Mouse (Mus musculus) neural tube, embryonic 15.5 days (tissue): ENCODE data around the gene Gtf2h3. TPM values are rescaled to one million over a fixed set of nuclear protein-coding genes. Genes with fewer than 3 reads are reported as not detected.
"Not testable (repeated sequence)": the region's sequence is repeated elsewhere in the genome, so short reads cannot be mapped to it uniquely, and the experiment has no call there.

Source experiments
- ATAC-seq: fragments of 200-750 bp; cut with Nextera tagmentation; 2 replicates; pipeline ENCODE4 v1.8.0; 2017; ENCODE audit warnings: mild to moderate bottlenecking, moderate TSS enrichment, moderate library complexity; ENCODE audit not compliant: low FRiP score
- H3K27ac ChIP-seq: fragments of 300-500 bp; sonication (generic); replicated peaks from 2 replicates; pipeline ENCODE4 v1.5.1; 2015; ENCODE audit warnings: mild to moderate bottlenecking, inconsistent platforms
- H3K27me3 ChIP-seq: fragments of 300-500 bp; sonication (generic); replicated peaks from 2 replicates; pipeline ENCODE4 v1.6.1; 2015; ENCODE audit warnings: inconsistent platforms
- H3K36me3 ChIP-seq: fragments of 300-500 bp; sonication (generic); 2 replicates; pipeline ENCODE4 v1.6.1; 2015; ENCODE audit warnings: inconsistent platforms
- H3K4me1 ChIP-seq: fragments of 300-500 bp; sonication (generic); 2 replicates; pipeline ENCODE4 v1.6.1; 2015; ENCODE audit warnings: inconsistent platforms
- H3K4me2 ChIP-seq: fragments of 300-500 bp; sonication (generic); 2 replicates; pipeline ENCODE4 v1.6.1; 2015; ENCODE audit warnings: inconsistent platforms, mild to moderate bottlenecking, moderate library complexity
- H3K4me3 ChIP-seq: fragments of 300-500 bp; sonication (generic); replicated peaks from 2 replicates; pipeline ENCODE4 v1.5.1; 2015; ENCODE audit warnings: mild to moderate bottlenecking, inconsistent platforms
- H3K9ac ChIP-seq: fragments of 300-500 bp; sonication (generic); replicated peaks from 2 replicates; pipeline ENCODE4 v1.6.1; 2015; ENCODE audit warnings: mild to moderate bottlenecking, inconsistent platforms
- H3K9me3 ChIP-seq: fragments of 300-500 bp; sonication (generic); replicated peaks from 2 replicates; pipeline ENCODE4 v1.6.1; 2016; ENCODE audit warnings: inconsistent platforms
- whole genome bisulfite sequencing: fragments of 180-500 bp; shearing (Covaris S2); methylation state at CpG from one replicate; pipeline ENCODE4 v1.1.7; 2015; ENCODE audit warnings: mixed read lengths; 5-methylcytosine and 5-hydroxymethylcytosine counted together
- polyA plus RNA-seq: library from polyadenylated mRNA; unstranded; fragments of >200 nt; fragmentation: Nextera tagmentation; extraction: Ambion mirVana; gene quantifications from 2 replicates; pipeline ENCODE4 v1.2.1, GENCODE M21; 2015

Gtf2h3 gene
- polyA plus RNA-seq, 1 experiment from 2014 or later: 39.5 TPM

GRCm38 (mm10) chr5:124592768-124593167 lies 13.8 kb downstream of the Gtf2h3 start:
- Histone ChIP-seq H3K9ac (no peak overlapping the region), H3K4me1 (no peaks in the 10 kb centered on the region; the same call in 1 of the 2 replicates), H3K4me3 (no peak overlapping the region), H3K9me3 (no peaks in the 10 kb centered on the region), H3K4me2 (no peak overlapping the region), H3K27me3 (no peaks in the 10 kb centered on the region), H3K36me3 (peaks cover 83% of the 10 kb centered on the region), H3K27ac (no peak overlapping the region)
- 97% methylated on average over 3 of the region's 3 CpGs for WGBS
- no peak for ATAC-seq

- Histone ChIP-seq H3K27me3 (no peaks in the 10 kb centered on the region), H3K36me3 (peaks cover 46% of the 10 kb centered on the region), H3K4me2 (peak overlapping the region; percentile 84), H3K27ac (peak overlapping the region; percentile 70; the same call in 1 of the 2 replicates), H3K9ac (peak overlapping the region; percentile 85), H3K4me1 (peaks cover 20% of the 10 kb centered on the region), H3K9me3 (no peaks in the 10 kb centered on the region), H3K4me3 (peak overlapping the region; percentile 89)
- peak; percentile 100 for ATAC-seq
- 7% methylated on average over 30 of the region's 30 CpGs for WGBS
These were observed 19.6 kb downstream of the Gtf2h3 start for GRCm38 (mm10) chr5:124598224-124599174.

- Histone ChIP-seq H3K4me2 (peak overlapping the region; percentile 84), H3K4me1 (peaks cover 20% of the 10 kb centered on the region), H3K36me3 (peaks cover 44% of the 10 kb centered on the region), H3K4me3 (peak overlapping the region; percentile 89)
- ATAC-seq, H3K9ac ChIP-seq, H3K27ac ChIP-seq, H3K27me3 ChIP-seq, H3K9me3 ChIP-seq: not testable (repeated sequence)
- WGBS: 70% methylated on average over 8 of the region's 8 CpGs
These were observed 20.8 kb downstream of the Gtf2h3 start for GRCm38 (mm10) chr5:124599726-124600125.

GRCm38 (mm10) chr5:124602349-124602748 lies 23.4 kb downstream of the Gtf2h3 start:
- Histone ChIP-seq H3K4me1 (peaks cover 20% of the 10 kb centered on the region), H3K27ac (no peak overlapping the region), H3K9me3 (no peaks in the 10 kb centered on the region), H3K36me3 (peaks cover 23% of the 10 kb centered on the region), H3K9ac (no peak overlapping the region), H3K4me3 (no peak overlapping the region), H3K27me3 (no peaks in the 10 kb centered on the region), H3K4me2 (no peak overlapping the region)
- no peak for ATAC-seq
- WGBS: 73% methylated on average over 5 of the region's 5 CpGs

GRCm38 (mm10) chr5:124604296-124604695 lies 25.4 kb downstream of the Gtf2h3 start:
- H3K4me2 ChIP-seq: no peak overlapping the region
- H3K4me3 ChIP-seq: no peak overlapping the region
- no peaks in the 10 kb centered on the region for H3K27me3 ChIP-seq
- no peak for ATAC-seq
- H3K27ac ChIP-seq: no peak overlapping the region
- H3K9ac ChIP-seq: no peak overlapping the region
- 84% methylated on average over 4 of the region's 4 CpGs for WGBS
- peaks cover 9% of the 10 kb centered on the region for H3K4me1 ChIP-seq
- H3K36me3 ChIP-seq: peaks cover 37% of the 10 kb centered on the region
- H3K9me3 ChIP-seq: no peaks in the 10 kb centered on the region

- Histone ChIP-seq H3K9me3 (no peaks in the 10 kb centered on the region), H3K4me2 (no peak overlapping the region), H3K4me3 (no peak overlapping the region), H3K27ac (no peak overlapping the region), H3K4me1 (peaks cover under 1% of the 10 kb centered on the region; the same call in 1 of the 2 replicates), H3K9ac (no peak overlapping the region), H3K36me3 (peaks cover 40% of the 10 kb centered on the region), H3K27me3 (no peaks in the 10 kb centered on the region)
- 90% methylated on average over 17 of the region's 17 CpGs for WGBS
- no peak for ATAC-seq
These were observed 26.2 kb downstream of the Gtf2h3 start for GRCm38 (mm10) chr5:124605041-124605622.

GRCm38 (mm10) chr5:124610965-124611364 lies 32.0 kb downstream of the Gtf2h3 start:
- 80% methylated on average over 10 of the region's 10 CpGs for WGBS
- Histone ChIP-seq H3K36me3 (peaks cover 47% of the 10 kb centered on the region), H3K4me1 (no peaks in the 10 kb centered on the region), H3K9ac (no peak overlapping the region), H3K9me3 (no peaks in the 10 kb centered on the region), H3K4me3 (no peak overlapping the region), H3K4me2 (no peak overlapping the region), H3K27me3 (no peaks in the 10 kb centered on the region), H3K27ac (no peak overlapping the region)
- ATAC-seq: no peak

GRCm38 (mm10) chr5:124614709-124615108 lies 35.8 kb downstream of the Gtf2h3 start:
- Histone ChIP-seq H3K4me1 (no peaks in the 10 kb centered on the region), H3K9me3 (no peaks in the 10 kb centered on the region), H3K4me3 (no peak overlapping the region), H3K27ac (no peak overlapping the region), H3K27me3 (no peaks in the 10 kb centered on the region), H3K9ac (no peak overlapping the region), H3K4me2 (no peak overlapping the region), H3K36me3 (peaks cover 36% of the 10 kb centered on the region)
- 85% methylated on average over 11 of the region's 11 CpGs for WGBS
- no peak for ATAC-seq

- no peak overlapping the region for H3K9ac ChIP-seq
- no peaks in the 10 kb centered on the region for H3K9me3 ChIP-seq
- no peak overlapping the region for H3K27ac ChIP-seq
- no peak overlapping the region for H3K4me2 ChIP-seq
- peaks cover 19% of the 10 kb centered on the region for H3K36me3 ChIP-seq
- no peaks in the 10 kb centered on the region for H3K4me1 ChIP-seq
- H3K4me3 ChIP-seq: no peak overlapping the region
- 84% methylated on average over 10 of the region's 10 CpGs for WGBS
- no peaks in the 10 kb centered on the region for H3K27me3 ChIP-seq
- ATAC-seq: no peak
These were observed 39.8 kb downstream of the Gtf2h3 start for GRCm38 (mm10) chr5:124618711-124619110.

- Histone ChIP-seq H3K36me3 (peaks cover 11% of the 10 kb centered on the region), H3K27ac (no peak overlapping the region), H3K4me1 (no peaks in the 10 kb centered on the region), H3K4me3 (no peak overlapping the region), H3K9ac (no peak overlapping the region), H3K27me3 (no peaks in the 10 kb centered on the region), H3K9me3 (no peaks in the 10 kb centered on the region), H3K4me2 (no peak overlapping the region)
- no peak for ATAC-seq
- WGBS: 71% methylated on average over 13 of the region's 13 CpGs
These were observed 42.4 kb downstream of the Gtf2h3 start for GRCm38 (mm10) chr5:124621362-124621761.

- no peaks in the 10 kb centered on the region for H3K27me3 ChIP-seq
- no peak overlapping the region for H3K4me3 ChIP-seq
- peaks cover 2% of the 10 kb centered on the region for H3K4me1 ChIP-seq
- H3K27ac ChIP-seq: no peak overlapping the region
- WGBS: 90% methylated on average over 15 of the region's 15 CpGs
- no peak for ATAC-seq
- H3K9me3 ChIP-seq: no peaks in the 10 kb centered on the region
- no peak overlapping the region for H3K9ac ChIP-seq
- no peak overlapping the region for H3K4me2 ChIP-seq
- peaks cover 11% of the 10 kb centered on the region for H3K36me3 ChIP-seq
These were observed 44.0 kb downstream of the Gtf2h3 start for GRCm38 (mm10) chr5:124622890-124623289.

GRCm38 (mm10) chr5:124624291-124624690 lies 45.4 kb downstream of the Gtf2h3 start:
- peaks cover 10% of the 10 kb centered on the region for H3K36me3 ChIP-seq

More at GRCm38 (mm10) chr5:124624291-124624690, 45.4 kb downstream of the Gtf2h3 start:
- ATAC-seq: no peak
- peaks cover 7% of the 10 kb centered on the region for H3K4me1 ChIP-seq
- no peak overlapping the region for H3K27ac ChIP-seq
- H3K9me3 ChIP-seq: no peaks in the 10 kb centered on the region
- H3K4me2 ChIP-seq: no peak overlapping the region
- WGBS: 95% methylated on average over 9 of the region's 9 CpGs
- no peak overlapping the region for H3K4me3 ChIP-seq
- no peaks in the 10 kb centered on the region for H3K27me3 ChIP-seq
- H3K9ac ChIP-seq: no peak overlapping the region
